22 mouse cellular contexts compared by ENCODE assay signal in the genomic region with DNA sequence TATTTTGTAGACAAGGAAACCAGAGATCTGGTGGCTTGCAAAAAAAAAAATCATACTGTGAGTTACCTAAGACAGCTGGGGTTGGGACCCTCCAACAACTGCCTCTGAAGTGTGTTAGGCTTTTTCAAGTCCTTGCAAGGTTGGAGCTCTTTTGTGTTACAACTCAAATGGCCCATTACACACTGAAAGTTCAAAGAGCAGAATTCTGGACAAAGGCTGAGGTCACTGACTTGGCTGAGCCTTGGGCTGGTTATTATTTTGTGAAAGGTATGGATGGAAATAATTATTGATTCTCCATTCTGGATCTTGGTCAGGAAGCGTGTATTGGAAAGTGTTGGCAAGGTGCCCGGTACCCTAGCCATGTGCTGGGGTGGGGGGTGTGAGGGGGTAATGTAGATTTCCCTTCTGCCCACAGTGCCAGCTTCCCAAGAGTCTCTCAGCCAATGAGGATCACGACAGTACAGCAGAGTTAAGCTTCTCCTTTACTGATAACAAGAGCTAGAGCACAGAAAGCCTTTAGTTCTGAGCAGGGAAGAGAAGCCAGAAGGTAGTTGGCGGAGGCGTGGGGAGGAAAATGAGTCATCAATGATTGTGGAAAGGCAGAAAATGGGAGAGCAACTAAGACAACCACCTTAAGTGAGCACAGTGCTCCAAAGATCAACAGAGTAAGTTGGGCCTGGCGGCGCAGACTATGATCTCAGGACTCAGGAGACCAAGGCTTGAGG. TPM values are rescaled to one million over a fixed set of nuclear protein-coding genes. Genes with fewer than 3 reads are reported as not detected.
DNase-seq lines count a peak whose midpoint lies in the region; TF ChIP-seq lines count a peak whose summit lies in the region.
"Had no signal": no experiment of that assay in that cellular context is flagged by ENCODE, and none has a peak within 500 bp of the region (broad histone marks: within the 10 kb centered on the region; RNA-seq: fewer than 3 reads in every experiment).

No protein-coding gene starts in this region.

- peak; percentile 17 to 42 for DNase-seq in layer of hippocampus, adult 18-20 months (ENCODE audit: low spot score in 2 of 2)
- DNase-seq in layer of hippocampus, postnatal 14 days (ENCODE audit: low spot score in 2 of 2): no peak
- peak; percentile 79 for DNase-seq in right cerebral cortex, adult 18-20 months
- DNase-seq in right cerebral cortex, postnatal 10 days (ENCODE audit: low spot score in 2 of 2): no peak
- peak; percentile 41 to 42 for DNase-seq in left cerebral cortex, adult 2 months (ENCODE audit: extremely low spot score in 1 of 2, low spot score in 2 of 2)
- peak; percentile 27 to 66 for DNase-seq in right cerebral cortex, postnatal 36 days (ENCODE audit: low spot score in 2 of 2)
- no peak for DNase-seq in spleen, postnatal 10 days (ENCODE audit: low spot score in 2 of 2)
- DNase-seq in embryo, embryonic 9.5 days (ENCODE audit: extremely low spot score): no peak
- DNase-seq: cerebellum, adult 9-10 months; forebrain, postnatal 0 days; gastrocnemius, postnatal 14 days; heart, adult 18-20 months; kidney, adult 9 months; kidney, postnatal 25 days; lung, embryonic 14.5 days had no signal

- no peak for TF ChIP-seq CTCF in left cerebral cortex, adult 2 months (IDR thresholded peaks at IDR 0.05)

- intact Hi-C loops in left cerebral cortex, adult 2 months (cut with DNase I): no loop called here

- H3K27ac ChIP-seq in left cerebral cortex, adult 2 months: no peak overlapping the region
- H3K27ac ChIP-seq: embryonic facial prominence, embryonic 13.5 days; heart, embryonic 13.5 days; hindbrain, embryonic 13.5 days; intestine, embryonic 15.5 days; macrophage; stomach, embryonic 15.5 days had no signal

- no peak overlapping the region for H3K4me3 ChIP-seq in left cerebral cortex, adult 2 months
- H3K4me3 ChIP-seq: embryonic facial prominence, embryonic 13.5 days; heart, embryonic 13.5 days; hindbrain, embryonic 13.5 days; intestine, embryonic 15.5 days; stomach, embryonic 15.5 days had no signal

RNA-seq across cellular contexts. Expression of a gene that starts 14.2 kb away (rescaled TPM):
- total RNA-seq in layer of hippocampus, adult 18-20 months (2021): 10 to 100 TPM; 35.9 to 42.9 TPM
- 100 to 1,000 TPM in 1 of 2 experiments, 10 to 100 TPM in 1; 56.4 to 116 TPM for total RNA-seq in layer of hippocampus, postnatal 14 days (2021)
- total RNA-seq in left cerebral cortex, adult 2 months (2021): 10 to 100 TPM; 71.2 to 74.0 TPM
- total RNA-seq: heart, postnatal 25 days had no signal

Comparison
In these comparisons a context has a peak if more than half of its experiments do, and no peak if none do; other contexts are left out.
1. DNase-seq: peak in layer of hippocampus, adult 18-20 months (2 of 2), right cerebral cortex, adult 18-20 months (single experiment), left cerebral cortex, adult 2 months (2 of 2) and right cerebral cortex, postnatal 36 days (2 of 2); none in layer of hippocampus, postnatal 14 days (0 of 2), right cerebral cortex, postnatal 10 days (0 of 2), spleen, postnatal 10 days (0 of 2) and embryo, embryonic 9.5 days (single experiment).